Mouse (Mus musculus) thymus, adult 2 months (tissue): ENCODE data around the gene Cnpy2. TPM values are rescaled to one million over a fixed set of nuclear protein-coding genes. Genes with fewer than 3 reads are reported as not detected.

Source experiments
- DNase-seq: peaks from one replicate; pipeline ENCODE4 v3.0.0; 2021
- H3K27ac ChIP-seq: fragments of 200-500 bp; 2 replicates; pipeline ENCODE4 v1.5.1; 2012; ENCODE audit warnings: low read length, control low read depth; ENCODE audit not compliant: control insufficient read depth, insufficient read depth
- H3K27me3 ChIP-seq: fragments of 200-500 bp; 2 replicates; pipeline ENCODE4 v1.6.1; 2012; ENCODE audit warnings: mild to moderate bottlenecking, low read length, moderate library complexity, mixed read lengths; ENCODE audit not compliant: control insufficient read depth, insufficient read depth
- H3K36me3 ChIP-seq: fragments of 200-500 bp; 2 replicates; pipeline ENCODE4 v1.6.1; 2012; ENCODE audit warnings: mild to moderate bottlenecking, low read length, moderate library complexity; ENCODE audit not compliant: control insufficient read depth, insufficient read depth
- H3K4me1 ChIP-seq: fragments of 200-500 bp; replicated peaks from 2 replicates; pipeline ENCODE4 v1.6.1; 2012; ENCODE audit warnings: low read length; ENCODE audit not compliant: control insufficient read depth, insufficient read depth
- H3K4me3 ChIP-seq: fragments of 200-500 bp; 2 replicates; pipeline ENCODE4 v1.5.1; 2012; ENCODE audit warnings: mild to moderate bottlenecking, low read length, control low read depth, moderate library complexity; ENCODE audit not compliant: control insufficient read depth, insufficient read depth
- CTCF ChIP-seq: fragments of 200-500 bp; IDR thresholded peaks from 2 replicates; pipeline ENCODE4 v1.5.1; 2012; ENCODE audit warnings: mild to moderate bottlenecking, control low read depth, low read length, moderate library complexity, borderline replicate concordance; ENCODE audit not compliant: control insufficient read depth, poor library complexity, insufficient read depth; ENCODE audit errors: extremely low read depth
- POLR2A ChIP-seq: fragments of 200-500 bp; IDR thresholded peaks from 2 replicates; pipeline ENCODE4 v1.6.1; 2012; ENCODE audit warnings: mild to moderate bottlenecking, low read length, control low read depth, moderate library complexity; ENCODE audit not compliant: control insufficient read depth, poor library complexity, insufficient read depth; ENCODE audit errors: extremely low read depth
- WGBS: fragments of 180-500 bp; shearing (Covaris S2); methylation state at CpG from one replicate; pipeline ENCODE4 v1.1.7; 2018; 5-methylcytosine and 5-hydroxymethylcytosine counted together
- polyA plus RNA-seq: library from polyadenylated mRNA; depleted of rRNA; stranded (reverse); fragments of >200 nt; gene quantifications from 2 replicates; pipeline ENCODE4 v1.2.3, GENCODE M21; 2012; rRNA removed

The Cnpy2 gene
- polyA plus RNA-seq, 1 experiment, result 41.7 TPM

DNA sequence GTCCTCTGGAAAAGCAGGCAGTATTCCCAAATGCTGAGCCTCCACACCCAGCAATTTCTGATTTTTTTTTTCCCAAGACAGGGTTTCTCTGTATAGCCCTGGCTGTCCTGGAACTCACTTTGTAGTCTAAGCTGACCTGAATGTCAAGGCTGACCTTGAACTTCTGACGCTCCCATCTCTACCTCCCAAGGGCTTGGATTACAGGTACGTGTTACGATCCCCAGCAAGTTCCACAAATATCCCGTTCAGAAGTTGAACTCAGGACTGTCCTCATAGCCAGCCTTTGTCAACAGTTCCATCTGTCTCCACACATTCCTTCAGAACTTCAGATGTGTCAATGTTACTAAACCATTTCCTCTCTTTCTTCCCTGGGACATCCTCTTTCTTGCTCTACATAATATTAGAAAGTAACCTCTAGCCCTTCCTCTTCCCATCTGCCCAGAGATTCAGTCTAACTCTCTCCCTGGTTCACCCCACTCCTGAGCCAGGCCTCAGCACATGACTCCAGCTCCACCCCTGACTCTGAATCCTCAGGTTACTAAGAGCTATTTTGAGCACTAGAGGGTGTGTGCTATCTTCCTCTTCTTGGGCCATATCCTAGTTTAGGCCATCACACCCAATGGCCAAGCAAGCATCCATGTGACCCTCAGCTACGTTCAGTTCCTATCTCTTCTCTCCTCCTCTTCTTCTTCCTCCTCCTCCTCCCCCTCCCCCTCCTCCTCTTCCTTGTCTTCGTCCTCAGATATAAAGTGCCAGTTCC lies 50.9 kb downstream of the Cnpy2 start:
- WGBS, result 83% methylated on average over 6 of the region's 6 CpGs
- no peaks in the 10 kb centered on the region for H3K27me3 ChIP-seq
- H3K4me3 ChIP-seq, result no peak overlapping the region
- H3K4me1 ChIP-seq, result peaks cover 17% of the 10 kb centered on the region
- no peak for TF ChIP-seq POLR2A
- TF ChIP-seq CTCF, result no peak
- H3K27ac ChIP-seq, result no peak overlapping the region
- no peak for DNase-seq
- no peaks in the 10 kb centered on the region for H3K36me3 ChIP-seq

DNA sequence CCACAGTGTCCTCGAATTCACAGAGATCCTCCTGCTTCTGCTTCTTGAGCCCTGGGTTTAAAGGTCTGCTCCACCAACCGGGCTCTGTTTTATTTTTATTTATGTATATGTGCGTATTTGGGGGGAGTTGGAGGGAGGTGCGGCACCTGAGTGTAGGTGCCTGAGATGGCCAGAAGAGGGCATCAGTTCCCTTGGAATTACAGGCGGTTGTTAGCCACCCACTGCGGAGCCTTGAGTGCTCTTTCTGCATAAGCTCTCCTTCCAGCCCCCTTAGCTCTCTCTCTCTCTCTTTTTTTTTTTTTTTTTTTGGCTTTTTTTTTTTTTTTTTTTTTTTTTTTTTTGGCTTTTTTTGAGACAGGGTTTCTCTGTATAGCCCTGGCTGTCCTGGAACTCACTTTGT lies 52.1 kb downstream of the Cnpy2 start:
- no peak overlapping the region for H3K4me3 ChIP-seq
- 97% methylated on average over 6 of the region's 6 CpGs for WGBS
- no peaks in the 10 kb centered on the region for H3K36me3 ChIP-seq
- TF ChIP-seq POLR2A (no peak), CTCF (no peak)
- peaks cover 17% of the 10 kb centered on the region for H3K4me1 ChIP-seq
- H3K27ac ChIP-seq, result no peak overlapping the region
- DNase-seq, result no peak
- H3K27me3 ChIP-seq, result no peaks in the 10 kb centered on the region

DNA sequence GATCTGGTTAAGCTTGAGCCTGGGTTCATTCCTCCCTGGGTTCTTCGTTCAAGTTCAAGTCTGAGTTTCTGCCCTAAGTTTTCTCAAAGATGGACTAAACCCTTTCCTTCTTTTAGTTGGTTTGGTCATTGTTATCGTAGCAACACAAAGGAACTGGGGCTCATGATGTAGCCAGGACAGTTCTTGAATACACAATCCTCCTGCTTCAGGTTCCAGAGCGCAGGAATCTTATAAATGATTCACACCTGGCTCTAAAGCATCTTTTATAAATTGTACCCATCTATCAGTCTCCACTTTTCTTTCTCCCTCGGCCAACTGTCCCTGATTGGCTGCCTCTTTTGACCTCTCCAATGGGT lies 53.8 kb downstream of the Cnpy2 start:
- DNase-seq, result no peak
- no peaks in the 10 kb centered on the region for H3K36me3 ChIP-seq
- WGBS, result 71% methylated on average over 4 of the region's 4 CpGs
- peaks cover 16% of the 10 kb centered on the region for H3K4me1 ChIP-seq
- no peak for TF ChIP-seq POLR2A
- TF ChIP-seq CTCF, result no peak
- no peak overlapping the region for H3K4me3 ChIP-seq
- H3K27ac ChIP-seq, result no peak overlapping the region
- no peaks in the 10 kb centered on the region for H3K27me3 ChIP-seq

DNA sequence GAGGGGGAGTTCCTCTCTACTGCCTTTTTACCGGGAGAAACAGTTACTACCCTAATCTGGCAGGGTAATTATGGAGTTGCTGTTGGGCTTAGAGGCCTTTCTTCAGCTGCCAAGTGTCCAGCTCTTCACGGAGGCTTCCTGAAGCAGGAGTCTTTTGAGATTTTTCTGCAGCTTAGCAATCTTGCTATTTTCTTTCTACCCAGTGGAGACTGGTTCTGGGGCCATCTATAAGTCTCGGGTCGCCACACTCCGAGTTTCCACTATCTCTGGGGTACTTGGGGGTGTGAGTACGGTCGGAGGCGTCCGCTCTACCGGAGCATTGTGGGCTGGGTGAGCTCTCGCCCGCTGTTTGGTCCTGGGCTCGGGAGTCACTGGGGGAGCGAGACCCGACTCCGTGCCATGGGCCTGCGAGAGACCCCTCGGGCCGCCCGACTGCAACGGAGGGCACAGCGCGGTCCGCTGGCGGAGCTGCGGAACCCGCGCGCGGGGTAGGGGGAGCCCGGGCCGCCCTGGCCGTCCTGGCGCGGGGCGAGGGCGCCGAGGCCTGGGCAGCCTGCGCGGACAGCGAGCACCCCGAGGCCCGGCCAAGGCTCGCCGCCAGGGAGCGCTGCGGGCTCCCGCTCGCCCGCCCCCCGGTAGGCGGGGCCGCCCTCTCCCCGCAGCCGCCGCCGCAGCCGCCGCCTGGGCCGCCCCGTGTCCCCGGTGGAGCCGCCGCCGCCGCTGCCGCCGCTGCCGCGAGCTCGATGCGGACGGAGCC lies 54.4 kb downstream of the Cnpy2 start, which contains the start of gene Ankrd52:
Gene Ankrd52 (plus strand): TSS at position 661 of the 757 bp plus-strand sequence.
- H3K27ac ChIP-seq, result 0 out of 2 replicates have a peak within 1 kb of the TSS, but pooled peaks have one; percentile 3
- WGBS, result under 1% methylated on average over 65 of the region's 73 CpGs
- peak within 1 kb of the TSS; percentile 54 for H3K4me3 ChIP-seq

More for the DNA sequence above, 54.4 kb downstream of the Cnpy2 start, which contains the start of gene Ankrd52:
- H3K36me3 ChIP-seq, result peaks cover 3% of the 10 kb centered on the region
- DNase-seq, result peak; percentile 85
- H3K27me3 ChIP-seq, result no peaks in the 10 kb centered on the region
- TF ChIP-seq POLR2A (peak; percentile 57; the same call in 1 of the 2 replicates), CTCF (peak; percentile 79)
- peaks cover 16% of the 10 kb centered on the region for H3K4me1 ChIP-seq

Other genes starting within 250 kb of the Cnpy2 start
- gene Atp5b, start 239.2 kb upstream of the Cnpy2 start, polyA plus RNA-seq, result 3,947 and 4,074 TPM in 2 replicates
- 126 and 131 TPM in 2 replicates for gene Baz2a, start 230.9 kb upstream of the Cnpy2 start, polyA plus RNA-seq
- gene Rbms2, start 142.2 kb upstream of the Cnpy2 start, polyA plus RNA-seq, result 65.3 and 76.2 TPM in 2 replicates
- 1.2 and 6.6 TPM in 2 replicates for gene Gls2, start 128.0 kb upstream of the Cnpy2 start, polyA plus RNA-seq
- gene Spryd4, start 110.7 kb upstream of the Cnpy2 start, polyA plus RNA-seq, result 9.8 and 10.9 TPM in 2 replicates
- 0.19 and 0.24 TPM in 2 replicates for gene Mip, start 96.6 kb upstream of the Cnpy2 start, polyA plus RNA-seq
- 21.3 and 29.3 TPM in 2 replicates for gene Timeless, start 90.4 kb upstream of the Cnpy2 start, polyA plus RNA-seq
- 0.39 and 0.96 TPM in 2 replicates for gene Apon, start 68.4 kb upstream of the Cnpy2 start, polyA plus RNA-seq
- 0.38 and 4.1 TPM in 2 replicates for gene Apof, start 53.8 kb upstream of the Cnpy2 start, polyA plus RNA-seq
- gene Stat2, start 51.9 kb upstream of the Cnpy2 start, polyA plus RNA-seq, result 54.9 and 62.0 TPM in 2 replicates
- 2.0 and 2.5 TPM in 2 replicates for gene Il23a, start 23.7 kb upstream of the Cnpy2 start, polyA plus RNA-seq
- gene Pan2, start 19.1 kb upstream of the Cnpy2 start, polyA plus RNA-seq, result 67.5 and 68.4 TPM in 2 replicates
- 215 and 225 TPM in 2 replicates for gene Cs, start 15.3 kb downstream of the Cnpy2 start, polyA plus RNA-seq
- 62.9 and 71.7 TPM in 2 replicates for gene Coq10a, start 46.5 kb downstream of the Cnpy2 start, polyA plus RNA-seq
- gene Ankrd52, start 54.7 kb downstream of the Cnpy2 start, polyA plus RNA-seq, result 71.0 and 87.0 TPM in 2 replicates
- gene Slc39a5, start 78.8 kb downstream of the Cnpy2 start, polyA plus RNA-seq, result 0.53 and 0.65 TPM in 2 replicates
- gene Nabp2, start 89.0 kb downstream of the Cnpy2 start, polyA plus RNA-seq, result 18.0 and 20.8 TPM in 2 replicates
- gene Rnf41, start 89.2 kb downstream of the Cnpy2 start, polyA plus RNA-seq, result 37.8 and 40.4 TPM in 2 replicates
- gene Smarcc2, start 136.8 kb downstream of the Cnpy2 start, polyA plus RNA-seq, result 176 and 211 TPM in 2 replicates
- gene Myl6, start 171.7 kb downstream of the Cnpy2 start, polyA plus RNA-seq, result 445 and 566 TPM in 2 replicates
- gene Myl6b, start 176.2 kb downstream of the Cnpy2 start, polyA plus RNA-seq, result 2.7 and 3.9 TPM in 2 replicates
- gene Esyt1, start 203.4 kb downstream of the Cnpy2 start, polyA plus RNA-seq, result 146 and 155 TPM in 2 replicates
- gene Zc3h10, start 225.3 kb downstream of the Cnpy2 start, polyA plus RNA-seq, result 25.6 and 27.1 TPM in 2 replicates
- gene Rpl41, start 226.8 kb downstream of the Cnpy2 start, polyA plus RNA-seq, result 1,821 and 2,108 TPM in 2 replicates
- gene Pa2g4, start 243.5 kb downstream of the Cnpy2 start, polyA plus RNA-seq, result 46.8 and 52.9 TPM in 2 replicates